Mouse (Mus musculus): ENCODE data around the gene Gm11444. TPM values are rescaled to one million over a fixed set of nuclear protein-coding genes. Genes with fewer than 3 reads are reported as not detected.
A peak's percentile ranks its signal among the peaks of the same experiment; 100 is the strongest.

Gene Gm11444
- total and polyA plus RNA-seq, 3 experiments = not detected

DNA sequence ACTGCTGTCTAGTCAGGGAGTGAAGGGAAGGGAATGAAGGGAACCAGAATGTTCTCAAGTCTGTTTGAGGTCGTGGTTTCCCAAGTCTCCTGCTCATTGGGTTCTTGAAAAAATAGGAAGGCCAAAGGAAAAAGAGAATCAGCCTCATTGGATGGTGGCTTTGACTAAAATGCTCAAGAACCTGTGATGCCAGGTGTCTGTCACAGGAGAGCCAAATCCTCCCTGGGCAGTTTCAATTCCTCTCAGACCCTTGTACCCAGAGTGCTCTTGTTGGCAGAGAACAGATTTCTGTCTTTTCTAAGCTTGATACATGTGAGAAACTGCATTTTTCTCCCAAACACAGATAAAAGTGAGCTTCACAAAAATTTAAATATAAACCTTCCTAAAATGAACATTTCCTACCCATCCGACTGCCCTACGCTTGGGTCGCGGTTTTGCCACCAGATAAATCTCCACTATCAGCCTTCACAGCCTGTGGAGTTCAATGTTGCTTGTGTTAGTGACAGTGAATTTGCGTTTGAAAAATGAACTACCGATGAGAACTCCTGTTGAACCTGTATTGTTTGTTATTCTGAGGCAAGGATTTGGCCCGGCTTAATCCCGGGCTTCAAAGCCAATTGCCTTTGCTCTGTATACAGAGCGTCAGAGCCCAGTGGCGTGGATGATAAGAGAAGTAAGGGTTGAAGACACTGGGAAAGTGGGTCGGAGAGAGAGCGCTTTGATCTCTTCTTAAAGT lies 43.4 kb upstream of the Gm11444 start:
- H3K4me3 ChIP-seq (replicated peaks in 1 of 3; ENCODE audit: low read depth in 2 of 3, low read length in 2 of 3, poor library complexity in 1 of 3) = no peak overlapping the region
- no peak overlapping the region for H3K9ac ChIP-seq (ENCODE audit: insufficient read depth, low read depth)
- H3K9me3 ChIP-seq (replicated peaks; ENCODE audit: low read length) = no peaks in the 10 kb centered on the region
- H3K4me1 ChIP-seq (ENCODE audit: control insufficient read depth in 1 of 2, insufficient read depth in 2 of 2) = peaks cover 20 to 37% of the 10 kb centered on the region in 2 experiments
- dilution Hi-C loops (cut with MboI; ENCODE audit: extremely low pct_ligation_motif_present, extremely low pct_unique_long_range_greater_than_20kb, low sequenced_read_pairs) (no loop called here), in situ Hi-C loops (cut with MboI; ENCODE audit: low pct_ligation_motif_present, low pct_unique_long_range_greater_than_20kb, low sequenced_read_pairs) (no loop called here)
- H3K27ac ChIP-seq (ENCODE audit: insufficient read depth, low read depth) = no peak overlapping the region
- TF ChIP-seq CHD2 (IDR thresholded peaks at IDR 0.05; ENCODE audit: low read length) (no peak; the same call in 1 of the 2 replicates), USF1 (IDR thresholded peaks at IDR 0.05; ENCODE audit: low read depth, low read length) (no peak), NELFE (IDR thresholded peaks at IDR 0.05; ENCODE audit: low read depth, low read length) (no peak), JUND (conservative IDR thresholded peaks at IDR 0.05; ENCODE audit: low read depth, low read length) (0 out of 2 replicates have a peak, but pooled peaks have one; percentile 7), BHLHE40 (IDR thresholded peaks at IDR 0.05; ENCODE audit: low read depth, low read length) (no peak), USF2 (conservative IDR thresholded peaks at IDR 0.05; ENCODE audit: low read depth, low read length) (no peak), MAX (IDR thresholded peaks at IDR 0.05; ENCODE audit: low read length) (no peak), JUN (IDR thresholded peaks at IDR 0.05; ENCODE audit: insufficient read depth, low read depth, low read length) (no peak), ZMIZ1 (IDR thresholded peaks at IDR 0.05; ENCODE audit: low read depth, low read length) (no peak), SIN3A (IDR thresholded peaks at IDR 0.05; ENCODE audit: low read length) (no peak), ELF1 (IDR thresholded peaks at IDR 0.05; ENCODE audit: low read depth, low read length) (no peak), TCF12 (IDR thresholded peaks at IDR 0.05; ENCODE audit: low read depth, low read length) (no peak), RCOR1 (conservative IDR thresholded peaks at IDR 0.05; ENCODE audit: low read depth, low read length) (no peak), E2F4 (IDR thresholded peaks at IDR 0.05; ENCODE audit: insufficient replicate concordance, low read depth, low read length) (no peak), CHD1 (IDR thresholded peaks at IDR 0.05; ENCODE audit: low read depth, low read length) (no peak), RAD21 (IDR thresholded peaks at IDR 0.05; ENCODE audit: low read depth, low read length) (no peak), IRF4 (IDR thresholded peaks at IDR 0.05; ENCODE audit: low read depth, low read length) (peak; percentile 84), PAX5 (IDR thresholded peaks at IDR 0.05; ENCODE audit: low read length) (no peak), HCFC1 (IDR thresholded peaks at IDR 0.05; ENCODE audit: low read depth, low read length) (no peak), POLR2A (IDR thresholded peaks at IDR 0.05; ENCODE audit: low read depth, low read length) (no peak), EP300 (IDR thresholded peaks at IDR 0.05; ENCODE audit: low read length) (peak; percentile 88), SMC3 (IDR thresholded peaks at IDR 0.05; ENCODE audit: low read depth, low read length) (no peak), MYC (IDR thresholded peaks at IDR 0.05; ENCODE audit: low read depth, low read length) (no peak)
- H3K4me2 ChIP-seq (ENCODE audit: insufficient read depth, low read depth, poor library complexity, severe bottlenecking) = no peak overlapping the region
- H3K27me3 ChIP-seq (replicated peaks) = no peaks in the 10 kb centered on the region
- H3K79me2 ChIP-seq (replicated peaks; ENCODE audit: control insufficient read depth, extremely low read depth, insufficient read depth, poor library complexity, severe bottlenecking) = no peaks in the 10 kb centered on the region
- H3K36me3 ChIP-seq (replicated peaks in 1 of 2; ENCODE audit: control insufficient read depth in 1 of 2, insufficient read depth in 1 of 2, low read length in 1 of 2) = no peaks in the 10 kb centered on the region
- DNase-seq (ENCODE audit: extremely low read depth) = peak; percentile 31

Data from CH12.LX (cell line).